Comparison of ENCODE assay signal across 7 mouse cellular contexts in the genomic region with DNA sequence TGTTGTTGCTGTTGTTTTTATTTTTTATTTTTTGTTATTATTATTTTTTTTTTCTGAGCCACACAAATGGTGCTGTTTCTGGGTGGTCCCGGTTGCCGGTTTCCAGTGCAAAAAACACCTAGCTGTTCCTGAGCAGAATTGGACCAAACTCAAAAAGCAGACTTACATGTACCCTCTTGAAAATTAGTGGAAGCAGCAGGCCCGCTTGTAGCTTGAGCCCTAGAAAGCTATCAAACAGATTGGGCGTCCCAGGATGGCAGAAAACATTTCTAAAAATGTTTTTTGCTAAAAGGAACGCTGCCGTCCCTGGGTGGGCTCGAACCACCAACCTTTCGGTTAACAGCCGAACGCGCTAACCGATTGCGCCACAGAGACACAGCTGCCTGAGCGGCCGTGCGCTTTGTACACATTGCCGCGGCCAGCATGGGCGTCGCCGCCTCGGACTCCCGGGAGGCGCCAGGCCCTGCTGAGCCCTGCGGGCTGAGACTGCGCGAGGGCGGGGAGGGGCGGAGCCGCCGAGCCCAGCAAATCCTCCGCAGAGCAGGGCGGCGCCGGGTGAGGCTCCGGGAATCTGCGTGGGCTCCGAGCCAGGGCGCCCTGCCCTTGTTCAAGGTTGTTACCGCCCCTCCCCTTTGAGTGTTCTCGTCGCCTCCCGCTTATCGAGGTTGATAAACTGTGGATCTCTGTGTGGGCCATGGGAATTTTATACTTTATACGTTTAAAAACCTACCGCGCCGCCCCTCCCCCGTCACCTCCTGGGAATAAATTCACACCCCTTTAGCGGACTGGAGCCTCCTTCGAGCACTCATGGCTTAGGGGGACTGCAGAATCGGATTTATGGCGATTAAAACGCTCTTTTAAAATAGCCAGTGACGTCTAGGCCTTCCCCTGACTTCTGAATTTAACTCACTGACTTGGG. TPM values are rescaled to one million over a fixed set of nuclear protein-coding genes. Genes with fewer than 3 reads are reported as not detected.
A peak's percentile ranks its signal among the peaks of the same experiment; 100 is the strongest.
DNase-seq lines count a peak whose midpoint lies in the region; ATAC-seq lines count a peak whose summit lies in the region.

No protein-coding gene starts in this region.

- peak overlapping the region; percentile 88 for H3K27ac ChIP-seq in embryonic facial prominence, embryonic 12.5 days
- H3K27ac ChIP-seq in limb, embryonic 11.5 days (replicated peaks; ENCODE audit: low read depth, low read length): peak overlapping the region; percentile 60
- peak overlapping the region; percentile 88 for H3K27ac ChIP-seq in midbrain, embryonic 14.5 days (replicated peaks; ENCODE audit: low read depth, low read length)

- H3K9me3 ChIP-seq in embryonic facial prominence, embryonic 12.5 days: no peaks in the 10 kb centered on the region
- no peaks in the 10 kb centered on the region for H3K9me3 ChIP-seq in limb, embryonic 11.5 days (ENCODE audit: control insufficient read depth, low read length)
- no peaks in the 10 kb centered on the region for H3K9me3 ChIP-seq in midbrain, embryonic 14.5 days (ENCODE audit: control insufficient read depth, low read length)

- H3K4me1 ChIP-seq in embryonic facial prominence, embryonic 12.5 days: peaks cover 18% of the 10 kb centered on the region
- H3K4me1 ChIP-seq in limb, embryonic 11.5 days (ENCODE audit: control insufficient read depth, insufficient read depth, low read length): 0 out of 2 replicates have a peak, but pooled peaks cover 2% of the 10 kb centered on the region
- peaks cover 9% of the 10 kb centered on the region for H3K4me1 ChIP-seq in midbrain, embryonic 14.5 days (ENCODE audit: control insufficient read depth, insufficient read depth, low read length)

- WGBS in embryonic facial prominence, embryonic 12.5 days: 2% methylated on average over 55 of the region's 55 CpGs
- 3% methylated on average over 55 of the region's 55 CpGs for WGBS in limb, embryonic 11.5 days
- WGBS in midbrain, embryonic 14.5 days: 2% methylated on average over 55 of the region's 55 CpGs

- H3K27me3 ChIP-seq in embryonic facial prominence, embryonic 12.5 days: no peaks in the 10 kb centered on the region
- H3K27me3 ChIP-seq in limb, embryonic 11.5 days (ENCODE audit: control insufficient read depth, insufficient read depth, low read length): no peaks in the 10 kb centered on the region
- no peaks in the 10 kb centered on the region for H3K27me3 ChIP-seq in midbrain, embryonic 14.5 days (ENCODE audit: control insufficient read depth, insufficient read depth, low read length)

- DNase-seq in adrenal gland, postnatal 25 days: peak; percentile 99
- peak; percentile 100 for DNase-seq in heart, adult 11 months
- DNase-seq in kidney, adult 18-20 months: peak; percentile 100
- DNase-seq in limb, embryonic 11.5 days (ENCODE audit: low spot score): peak; percentile 100
- DNase-seq in midbrain, embryonic 14.5 days: peak; percentile 96
- peak; percentile 96 to 98 for DNase-seq in spleen, adult 18-20 months

- ATAC-seq in embryonic facial prominence, embryonic 12.5 days (ENCODE audit: insufficient number of reproducible peaks, insufficient read depth, low FRiP score, low TSS enrichment): peak; percentile 98
- peak; percentile 98 for ATAC-seq in limb, embryonic 11.5 days (ENCODE audit: insufficient number of reproducible peaks, low FRiP score, low TSS enrichment, low read depth)
- peak; percentile 97 for ATAC-seq in midbrain, embryonic 14.5 days (ENCODE audit: low FRiP score, low TSS enrichment)

- H3K9ac ChIP-seq in embryonic facial prominence, embryonic 12.5 days: peak overlapping the region; percentile 52
- H3K9ac ChIP-seq in limb, embryonic 11.5 days (ENCODE audit: low read length): peak overlapping the region; percentile 56
- peak overlapping the region; percentile 54 for H3K9ac ChIP-seq in midbrain, embryonic 14.5 days (replicated peaks; ENCODE audit: low read length)

- H3K36me3 ChIP-seq in embryonic facial prominence, embryonic 12.5 days: no peaks in the 10 kb centered on the region
- H3K36me3 ChIP-seq in limb, embryonic 11.5 days (ENCODE audit: control insufficient read depth, insufficient read depth, low read length): no peaks in the 10 kb centered on the region
- H3K36me3 ChIP-seq in midbrain, embryonic 14.5 days (ENCODE audit: control insufficient read depth, insufficient read depth, low read length): no peaks in the 10 kb centered on the region

- H3K4me3 ChIP-seq in embryonic facial prominence, embryonic 12.5 days: peak overlapping the region; percentile 48
- peak overlapping the region; percentile 36 for H3K4me3 ChIP-seq in limb, embryonic 11.5 days (ENCODE audit: low read depth, low read length)
- peak overlapping the region; percentile 45 for H3K4me3 ChIP-seq in midbrain, embryonic 14.5 days (replicated peaks; ENCODE audit: low read depth, low read length)

- H3K4me2 ChIP-seq in embryonic facial prominence, embryonic 12.5 days (replicated peaks): peak overlapping the region; percentile 47
- H3K4me2 ChIP-seq in limb, embryonic 11.5 days (ENCODE audit: low read depth, severe bottlenecking): peak overlapping the region; percentile 28; the same call in 1 of the 2 replicates
- H3K4me2 ChIP-seq in midbrain, embryonic 14.5 days (ENCODE audit: low read length): peak overlapping the region; percentile 54

RNA-seq across cellular contexts. Expression of a gene that starts 35.6 kb away (rescaled TPM):
- total RNA-seq in adrenal gland, postnatal 25 days (2021): 9.4 and 14.1 TPM in 2 replicates
- polyA plus RNA-seq in embryonic facial prominence, embryonic 12.5 days (2016; fragmentation: Nextera tagmentation; extraction: Ambion mirVana): 8.5 and 13.1 TPM in 2 replicates
- polyA plus RNA-seq in limb, embryonic 11.5 days (2014; fragmentation: Nextera tagmentation; extraction: Ambion mirVana): 10.6 and 11.3 TPM in 2 replicates
- 10.9 and 12.2 TPM in 2 replicates for polyA plus RNA-seq in midbrain, embryonic 14.5 days (2014; fragmentation: Nextera tagmentation; extraction: Ambion mirVana)

RNA-seq across cellular contexts. Expression of a gene that starts 44.7 kb away (rescaled TPM):
- 152 and 186 TPM in 2 replicates for total RNA-seq in adrenal gland, postnatal 25 days (2021)
- polyA plus RNA-seq in embryonic facial prominence, embryonic 12.5 days (2016; fragmentation: Nextera tagmentation; extraction: Ambion mirVana): 1,535 and 1,770 TPM in 2 replicates
- polyA plus RNA-seq in limb, embryonic 11.5 days (2014; fragmentation: Nextera tagmentation; extraction: Ambion mirVana): 2,416 and 2,529 TPM in 2 replicates
- 869 and 947 TPM in 2 replicates for polyA plus RNA-seq in midbrain, embryonic 14.5 days (2014; fragmentation: Nextera tagmentation; extraction: Ambion mirVana)

RNA-seq across cellular contexts. Expression of a gene that starts 44.8 kb away (rescaled TPM):
- total RNA-seq in adrenal gland, postnatal 25 days (2021): 30.4 and 32.5 TPM in 2 replicates
- 58.3 and 63.9 TPM in 2 replicates for polyA plus RNA-seq in embryonic facial prominence, embryonic 12.5 days (2016; fragmentation: Nextera tagmentation; extraction: Ambion mirVana)
- polyA plus RNA-seq in limb, embryonic 11.5 days (2014; fragmentation: Nextera tagmentation; extraction: Ambion mirVana): 81.7 and 81.8 TPM in 2 replicates
- 61.4 and 65.1 TPM in 2 replicates for polyA plus RNA-seq in midbrain, embryonic 14.5 days (2014; fragmentation: Nextera tagmentation; extraction: Ambion mirVana)

Comparison
In these comparisons a context has a peak if more than half of its experiments do, and no peak if none do; other contexts are left out.
1. Peak in every context shown above with its lines: DNase-seq, ATAC-seq, H3K4me3 ChIP-seq and H3K27ac ChIP-seq.